Mouse (Mus musculus): ENCODE measurements around the gene Zfp384.

Gene Zfp384

GRCm38 (mm10) chr6:125009129-125009180 is at the start of gene Zfp384:
Zfp384 (plus strand) TSS chr6:125009145.
- DNase-seq (ENCODE audit: low spot score), result no peak

GRCm38 (mm10) chr6:124959960-124960359 is 49.0 kb upstream of the Zfp384 start:
- DNase-seq (ENCODE audit: low spot score), result no peak

DNA sequence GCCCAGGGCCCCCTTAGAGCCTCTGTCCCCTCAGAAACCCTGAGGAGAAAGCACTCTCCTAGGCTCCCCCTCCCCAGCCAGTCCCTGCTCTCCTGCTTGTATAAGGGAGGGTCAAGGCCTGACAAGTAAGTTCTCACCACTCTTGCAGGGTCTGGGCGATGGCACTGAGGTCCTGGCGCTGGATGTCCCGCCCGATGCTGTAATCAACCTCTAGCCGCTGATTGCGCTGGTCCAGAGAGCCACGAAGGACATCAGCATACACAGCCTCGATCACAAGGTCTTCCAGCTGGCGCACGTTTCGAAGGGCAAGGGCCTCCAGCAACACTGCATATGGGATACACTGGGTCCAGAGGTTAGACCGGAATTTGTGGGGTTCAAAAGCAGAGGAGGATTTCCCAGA is 47.9 kb upstream of the Zfp384 start:
- no peak for DNase-seq (ENCODE audit: low spot score)

DNA sequence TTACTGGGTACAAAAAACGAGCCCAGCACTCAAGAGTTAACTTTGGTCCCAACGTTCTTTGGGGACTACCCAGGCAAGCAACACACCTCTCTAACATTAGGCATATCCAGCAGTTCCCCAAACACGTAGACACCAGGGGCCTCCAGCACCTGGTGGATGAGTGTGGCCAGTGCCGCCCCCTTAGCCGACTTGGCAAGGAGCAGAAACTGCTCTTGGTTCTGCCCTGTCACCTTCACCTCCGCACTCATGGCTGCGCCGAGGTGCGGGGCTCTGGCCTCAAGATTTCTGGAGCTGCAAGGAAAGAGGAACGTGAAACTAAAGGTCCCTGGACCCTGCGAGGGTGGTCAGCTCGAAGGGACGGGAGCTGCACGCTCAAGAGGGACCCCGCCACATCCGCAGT is 44.3 kb upstream of the Zfp384 start:
- no peak for DNase-seq (ENCODE audit: low spot score)

DNA sequence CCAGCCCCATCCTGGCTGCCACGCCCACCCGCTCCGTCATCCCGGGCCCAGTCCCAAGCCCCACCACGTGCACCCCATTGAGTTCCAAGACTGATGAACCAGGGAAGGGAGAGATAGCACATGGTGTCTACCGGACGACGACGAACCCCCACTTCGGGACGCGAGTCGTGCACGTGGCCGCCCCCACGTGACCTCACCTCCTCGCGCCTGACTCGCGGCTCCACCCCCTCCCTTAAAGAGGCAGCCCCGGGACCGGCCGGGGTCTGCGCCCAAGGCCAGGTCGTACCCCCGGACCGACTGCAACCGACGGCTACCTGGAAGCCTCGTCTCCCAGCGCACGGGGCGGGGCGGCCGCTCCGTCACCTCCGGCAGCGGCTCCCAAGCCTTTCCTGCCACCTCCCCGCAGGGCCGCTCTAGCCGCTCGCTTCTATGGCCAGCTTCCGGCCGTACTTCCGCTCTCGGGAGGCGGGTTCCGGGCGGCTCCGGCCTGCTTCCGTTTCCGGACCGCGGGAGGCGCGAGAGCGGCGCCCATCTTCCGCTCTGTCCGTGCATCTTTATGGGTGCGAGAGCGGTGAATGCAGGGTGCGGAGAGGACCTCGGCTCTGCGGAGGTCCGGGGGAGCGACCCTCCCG is 43.7 kb upstream of the Zfp384 start, which contains the start of gene Cops7a:
Gene Cops7a (minus strand): TSS at position 451 of the 632 bp plus-strand sequence.
- DNase-seq (ENCODE audit: low spot score), result peak; percentile 95

GRCm38 (mm10) chr6:124965747-124966146 is 43.2 kb upstream of the Zfp384 start:
- no peak for DNase-seq (ENCODE audit: low spot score)

DNA sequence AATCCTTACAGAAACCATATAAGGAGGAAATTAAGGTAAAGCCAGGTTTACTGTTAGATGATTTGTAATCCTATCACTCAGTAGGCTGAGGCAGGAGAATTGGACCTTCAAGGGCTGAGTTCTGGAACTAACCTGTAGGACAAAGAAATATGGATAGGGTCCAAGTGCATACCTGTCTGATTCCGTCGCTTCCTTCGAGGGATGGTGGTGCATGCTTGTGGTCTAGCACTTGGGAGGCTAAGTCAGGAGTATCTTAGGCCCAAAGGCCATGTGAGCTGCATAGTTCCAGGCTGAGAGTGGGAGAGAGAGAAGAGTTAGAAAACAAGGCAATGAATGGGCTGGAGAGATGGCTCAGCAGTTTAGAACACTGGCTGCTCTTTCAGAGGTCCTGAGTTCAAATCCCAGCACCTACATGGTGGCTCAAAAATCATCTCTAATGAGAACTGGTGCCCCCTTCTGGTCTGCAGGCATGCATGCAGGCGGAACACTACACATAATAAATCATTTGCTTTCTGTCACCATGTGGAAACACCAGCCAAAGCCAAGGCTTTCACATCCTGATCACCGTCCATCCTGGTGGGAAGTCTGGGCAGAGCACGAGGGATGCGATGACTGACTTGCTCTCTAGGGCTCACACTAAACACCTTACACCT is 42.4 kb upstream of the Zfp384 start:
- peak; percentile 16 for DNase-seq (ENCODE audit: low spot score)

DNA sequence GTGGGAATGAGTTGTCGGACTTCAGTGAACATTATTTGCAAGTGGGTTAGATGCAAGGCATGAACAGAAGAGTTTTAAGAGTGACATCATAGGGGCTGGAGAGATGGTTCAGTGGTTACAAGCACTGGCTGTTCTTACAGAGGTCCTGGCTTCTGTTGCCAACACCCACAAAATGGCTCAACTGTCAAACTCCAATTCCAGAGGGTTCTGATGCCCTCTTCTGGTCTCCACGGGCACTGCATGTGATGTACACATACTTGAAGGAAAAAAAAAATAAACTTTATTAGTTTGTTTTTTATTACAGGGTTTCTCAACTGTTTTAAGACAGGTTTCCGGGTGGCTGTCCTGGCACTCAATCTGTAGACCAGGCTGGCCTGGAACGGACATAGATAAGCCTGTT is 41.2 kb upstream of the Zfp384 start:
- peak; percentile 67 for DNase-seq (ENCODE audit: low spot score)

GRCm38 (mm10) chr6:124992241-124992640 is 16.7 kb upstream of the Zfp384 start:
- no peak for DNase-seq (ENCODE audit: low spot score)

DNA sequence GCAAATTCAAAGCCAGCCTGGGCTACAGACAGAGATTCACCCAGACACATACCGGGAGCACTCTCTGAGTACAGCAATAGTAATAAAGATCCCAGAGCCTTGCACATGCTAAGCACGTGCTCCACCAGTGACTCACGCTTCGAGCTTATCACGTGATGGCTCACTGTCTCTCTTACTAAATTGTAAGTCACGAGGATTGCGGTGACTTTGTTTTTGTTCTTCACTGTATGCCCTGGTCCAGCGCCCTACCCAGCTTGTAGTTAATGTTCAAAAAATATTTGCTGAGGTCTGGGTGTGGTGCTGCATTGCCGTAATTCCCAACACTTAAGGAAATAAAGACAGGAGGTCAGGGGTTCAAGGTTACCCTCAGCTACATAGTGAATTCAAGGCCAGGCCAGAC is 15.6 kb upstream of the Zfp384 start:
- DNase-seq (ENCODE audit: low spot score), result no peak

- DNase-seq (ENCODE audit: low spot score), result peak; percentile 76
Observed at GRCm38 (mm10) chr6:124993876-124994275, 15.1 kb upstream of the Zfp384 start.

DNA sequence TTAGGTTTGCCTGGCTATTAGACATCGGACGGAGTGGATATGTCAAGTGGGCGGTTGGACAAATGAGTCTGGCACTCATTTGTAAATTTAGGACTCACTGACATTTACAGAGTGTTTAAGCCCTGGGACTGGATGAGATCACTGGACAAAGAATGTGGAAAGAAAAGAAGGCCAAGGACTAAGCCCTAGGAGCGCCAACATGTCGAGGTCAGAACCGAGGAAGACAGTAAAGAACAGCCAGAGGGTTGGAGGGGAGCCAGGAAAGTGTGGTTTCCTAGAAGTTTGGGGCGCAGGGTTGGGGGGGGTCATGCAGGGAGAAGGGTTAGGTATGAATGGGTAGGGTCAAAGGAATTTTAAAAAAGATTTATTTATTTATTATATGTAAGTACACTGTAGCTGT is 13.7 kb upstream of the Zfp384 start:
- no peak for DNase-seq (ENCODE audit: low spot score)

DNA sequence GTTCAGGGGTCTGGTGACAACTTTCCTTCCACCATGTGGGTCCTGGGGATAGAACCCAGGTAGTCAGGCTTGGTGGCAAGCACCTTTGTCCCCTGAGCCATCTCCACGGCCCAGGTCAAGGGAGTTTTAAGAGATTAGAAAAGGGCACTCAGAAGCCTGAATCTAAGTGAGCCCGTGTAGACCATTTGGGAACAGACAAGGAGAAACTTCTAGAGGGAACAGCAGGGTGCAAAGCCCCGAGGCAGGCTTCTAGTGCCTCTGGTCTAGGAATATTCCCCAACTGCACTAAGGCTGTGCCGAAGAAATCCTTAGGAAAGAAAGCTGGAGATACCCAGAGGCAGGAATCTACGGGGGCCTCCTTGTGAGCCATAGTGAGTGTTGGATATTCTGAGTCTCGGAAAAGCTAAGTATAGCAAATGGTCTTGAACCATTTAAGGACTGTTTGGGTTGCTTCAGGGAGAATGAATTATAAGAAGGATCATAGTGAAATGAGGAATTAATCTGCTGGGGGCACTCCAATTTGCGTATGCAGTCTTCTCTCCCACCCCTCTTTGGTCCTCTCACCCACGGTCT is 13.0 kb upstream of the Zfp384 start:
- no peak for DNase-seq (ENCODE audit: low spot score)

DNA sequence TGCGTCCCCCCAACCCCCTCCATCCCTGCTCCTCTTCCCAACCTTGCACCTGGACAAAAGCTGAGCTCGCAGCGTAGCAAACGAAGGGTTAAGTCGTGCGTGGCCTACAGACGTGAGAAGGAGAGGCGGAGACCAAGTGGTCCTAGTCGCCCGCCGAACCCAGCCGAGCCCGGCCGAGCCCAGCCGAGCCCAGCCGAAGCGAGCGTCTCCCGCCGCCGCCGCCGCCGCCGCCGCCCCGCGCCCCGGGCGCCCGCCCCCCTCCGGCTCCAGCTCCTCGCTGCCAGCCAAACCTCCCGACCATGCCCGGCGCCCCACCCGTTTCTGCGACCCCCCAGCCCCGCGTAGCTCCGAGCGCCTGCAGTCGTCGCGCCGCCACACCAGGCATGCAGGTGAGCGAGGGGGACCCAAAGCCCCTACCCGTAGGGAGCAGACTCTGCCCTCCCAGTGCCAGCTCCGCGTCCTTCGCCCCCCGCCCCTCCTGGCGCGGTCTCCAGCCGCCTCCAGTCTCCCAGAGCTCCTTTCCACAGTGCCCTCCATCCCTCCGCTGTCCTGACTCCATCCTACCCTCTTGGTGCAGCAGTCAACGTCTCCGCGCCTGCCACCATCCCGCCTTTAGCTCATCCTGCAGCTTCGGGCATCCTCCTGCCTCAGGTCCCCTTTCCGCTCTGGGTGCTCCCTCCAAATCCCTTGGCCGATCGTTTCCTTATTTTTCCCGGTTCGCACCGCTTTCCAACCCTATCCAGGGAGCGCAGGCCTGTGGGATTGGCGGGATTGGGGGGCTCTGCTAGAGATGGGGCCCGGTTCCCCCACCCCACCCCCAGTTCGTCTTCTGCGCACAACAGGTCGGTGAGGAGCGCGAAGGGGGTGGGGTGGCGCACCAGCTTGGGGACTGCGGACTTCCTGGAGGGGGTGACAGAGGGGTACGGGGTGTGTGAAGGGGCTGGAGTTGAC is 12.1 kb upstream of the Zfp384 start, which contains the start of gene Pianp:
Gene Pianp (plus strand): TSS at position 144 of the 951 bp plus-strand sequence.
- DNase-seq (ENCODE audit: low spot score), result peak; percentile 74

DNA sequence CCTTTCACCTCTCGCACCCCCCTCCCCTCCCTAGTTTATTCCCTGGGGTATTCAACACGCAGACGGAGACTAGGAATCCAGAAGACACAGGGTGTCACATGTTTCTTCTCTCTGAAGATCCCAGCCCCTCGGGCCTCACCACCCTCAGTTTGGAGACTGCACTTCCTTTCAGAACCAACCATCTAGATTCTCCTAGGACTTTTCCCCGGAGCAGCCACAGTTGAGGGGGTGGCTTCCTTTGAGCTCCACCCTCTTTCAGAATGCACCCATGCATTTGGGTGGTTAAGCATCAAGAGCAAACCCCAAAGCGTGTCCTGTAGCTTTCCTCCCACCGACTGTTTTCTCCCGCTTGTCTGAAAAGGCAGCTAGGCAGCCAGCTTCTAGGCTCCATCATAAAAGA is 10.9 kb upstream of the Zfp384 start:
- no peak for DNase-seq (ENCODE audit: low spot score)

DNA sequence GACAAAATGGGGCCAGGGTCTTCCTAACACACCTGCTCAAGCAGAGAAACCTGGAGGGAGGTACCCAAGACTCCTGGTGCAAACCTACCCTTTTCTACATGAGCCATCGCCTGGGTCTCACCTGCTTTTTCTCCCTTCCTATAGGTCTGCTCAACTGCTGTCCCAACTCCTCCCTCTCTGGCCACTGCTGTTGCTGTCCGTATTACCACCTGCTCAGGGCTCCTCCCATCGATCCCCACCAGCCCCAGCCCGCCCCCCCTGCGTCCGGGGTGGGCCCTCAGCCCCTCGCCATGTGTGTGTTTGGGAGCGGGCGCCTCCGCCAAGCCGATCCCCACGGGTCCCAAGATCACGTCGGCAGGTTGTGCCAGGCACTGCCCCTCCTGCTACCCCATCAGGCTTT is 9.9 kb upstream of the Zfp384 start:
- no peak for DNase-seq (ENCODE audit: low spot score)

DNA sequence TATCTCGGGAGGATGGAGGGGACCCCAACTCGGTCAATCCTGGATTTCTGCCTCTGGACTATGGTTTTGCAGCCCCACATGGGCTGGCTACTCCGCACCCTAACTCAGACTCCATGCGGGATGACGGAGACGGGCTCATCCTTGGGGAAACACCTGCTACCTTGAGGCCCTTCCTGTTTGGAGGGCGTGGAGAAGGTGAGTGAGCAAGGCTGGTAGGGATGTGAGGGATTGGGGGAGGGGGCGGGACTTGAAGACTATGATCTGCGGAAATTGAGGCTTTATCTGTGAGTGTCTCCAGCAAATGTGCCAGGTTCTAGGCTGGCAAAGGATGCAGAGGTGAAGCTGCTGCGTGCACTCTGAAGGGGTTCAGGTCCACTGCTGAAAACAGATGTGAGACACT is 9.4 kb upstream of the Zfp384 start:
- DNase-seq (ENCODE audit: low spot score), result no peak

DNA sequence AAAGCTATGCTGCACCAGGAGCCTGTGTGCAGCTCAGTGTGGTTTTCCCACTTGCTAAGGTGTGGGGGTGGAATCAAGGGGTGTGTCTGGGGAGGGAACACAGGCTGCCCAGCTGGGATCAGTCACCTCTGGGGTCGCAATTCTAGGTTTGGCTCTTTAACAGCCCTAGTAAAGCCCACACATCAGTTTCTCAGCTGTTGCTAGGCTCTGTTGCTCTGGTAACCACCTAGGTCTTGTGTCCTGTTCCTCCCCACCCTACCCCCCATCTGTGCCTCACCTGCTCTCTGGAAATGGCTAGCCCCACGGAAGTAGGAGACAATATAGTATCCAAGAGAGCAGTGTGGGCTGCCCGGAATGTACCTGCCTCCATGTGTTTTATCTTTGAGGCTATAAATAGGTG is 5.2 kb upstream of the Zfp384 start:
- no peak for DNase-seq (ENCODE audit: low spot score)

DNA sequence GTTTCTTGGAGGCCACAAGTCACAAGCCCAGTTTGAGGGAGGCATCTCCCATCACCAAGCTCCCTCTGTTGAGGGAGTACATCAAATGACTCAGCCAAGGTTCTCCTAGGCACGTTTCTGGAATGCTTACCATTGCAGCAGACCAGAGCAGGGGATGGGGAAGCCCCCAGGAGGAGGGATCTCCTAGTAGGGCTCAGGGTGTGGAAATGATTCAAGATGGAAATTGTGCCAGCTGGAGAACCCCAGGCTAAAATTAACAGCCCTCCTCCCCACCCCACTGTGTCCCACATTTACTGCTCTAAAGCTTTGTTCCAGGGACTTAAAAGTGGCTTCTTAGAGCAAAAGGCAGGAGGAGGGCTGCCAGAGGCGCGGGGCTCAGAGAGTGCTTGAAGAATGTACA is 3.9 kb upstream of the Zfp384 start:
- DNase-seq (ENCODE audit: low spot score), result no peak

DNA sequence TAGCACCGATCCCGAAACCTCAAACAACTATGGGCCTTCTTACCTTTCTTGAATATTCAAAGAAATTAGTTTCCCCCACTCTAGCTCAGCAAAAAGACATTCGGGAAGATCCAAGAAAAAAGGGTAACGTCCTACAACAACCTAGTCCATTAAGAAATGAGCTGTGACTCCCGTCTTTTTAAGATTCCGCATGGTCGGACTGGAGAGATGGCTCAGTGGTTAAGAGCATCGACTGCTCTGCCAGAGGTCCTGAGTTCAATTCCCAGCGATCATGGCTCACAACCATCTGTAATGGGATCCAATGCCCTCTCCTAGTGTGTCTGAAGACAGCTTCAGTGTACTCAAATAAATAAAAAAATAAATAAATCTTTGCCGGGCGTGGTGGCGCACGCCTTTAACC is 885 bp upstream of the Zfp384 start:
- DNase-seq (ENCODE audit: low spot score), result no peak

DNA sequence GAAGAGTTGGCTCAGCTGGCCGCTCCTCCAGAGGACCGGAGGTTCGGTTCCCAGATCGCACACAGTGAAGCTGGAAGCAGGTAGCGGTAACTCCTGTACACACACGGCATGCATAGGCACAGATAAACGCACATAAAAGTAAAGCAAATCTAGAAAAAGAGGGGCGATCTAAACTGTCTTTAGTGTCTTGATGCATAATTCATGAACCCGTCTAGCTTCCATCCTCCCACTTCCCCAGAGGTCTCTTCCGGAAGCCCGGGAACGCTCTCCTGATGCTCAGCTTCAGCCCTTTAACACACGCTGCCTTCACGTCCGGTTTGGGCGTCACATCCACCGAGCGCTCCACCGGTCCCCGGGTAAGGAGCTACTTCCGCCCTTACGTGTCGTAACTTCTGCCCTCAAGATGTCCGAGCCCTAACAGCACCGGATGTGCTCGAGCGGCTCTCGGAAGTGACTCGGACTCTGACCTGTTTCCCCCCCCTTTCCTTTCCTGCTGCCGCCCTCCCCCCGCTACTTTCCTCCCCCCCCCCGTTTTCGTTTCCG is 288 bp upstream of the Zfp384 start:
- DNase-seq (ENCODE audit: low spot score), result peak; percentile 100

DNA sequence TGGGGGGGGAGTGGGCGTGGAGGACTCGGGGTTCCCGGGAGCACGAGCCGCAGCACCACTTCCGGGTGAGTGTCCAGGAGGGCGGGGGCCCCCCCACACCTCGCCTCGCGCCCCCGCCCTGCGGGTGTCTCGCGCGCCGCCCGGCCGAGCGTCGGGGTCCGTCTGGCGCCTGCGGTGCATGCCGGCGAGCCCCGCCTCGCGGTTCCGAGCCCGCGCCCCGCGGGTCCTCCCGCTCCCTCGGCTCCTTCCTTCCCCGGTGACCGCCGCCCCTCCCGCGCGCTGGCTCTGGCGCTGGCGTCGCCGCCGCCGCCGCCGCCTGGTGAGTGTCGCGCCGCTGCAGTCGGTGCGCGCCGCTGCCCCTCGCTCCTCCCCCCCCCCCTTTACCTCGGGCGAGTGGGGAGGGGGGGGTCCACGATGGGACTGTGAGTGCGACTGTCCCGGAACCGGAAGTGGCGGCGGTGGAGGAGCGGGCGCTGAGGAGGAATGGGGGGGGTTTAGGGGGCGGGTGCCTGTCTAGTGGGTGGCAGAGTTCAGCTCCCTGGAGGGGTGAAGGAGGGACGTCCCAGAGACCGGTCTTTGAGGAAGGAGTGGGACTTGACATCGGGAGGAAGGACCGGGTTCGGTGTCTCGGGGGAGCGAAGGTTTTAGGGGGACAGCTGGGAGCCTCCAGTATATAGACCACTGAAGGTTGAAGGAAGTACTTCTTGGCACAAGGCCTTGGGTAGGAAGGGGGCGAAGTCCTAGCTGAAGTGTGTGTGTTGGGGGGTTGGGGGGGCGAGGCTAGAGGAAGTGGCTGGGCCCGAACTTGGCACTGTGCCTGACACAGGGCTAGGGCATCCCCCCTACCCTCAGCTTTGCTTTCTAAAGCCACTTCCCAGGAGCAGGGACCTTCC is 482 bp downstream of the Zfp384 start:
- peak; percentile 84 for DNase-seq (ENCODE audit: low spot score)
